Mouse (Mus musculus): Measurements from ENCODE around the gene Pcnp. TPM values are rescaled to one million over a fixed set of nuclear protein-coding genes. Genes with fewer than 3 reads are reported as not detected.
A peak's percentile ranks its signal among the peaks of the same experiment; 100 is the strongest.
"Not testable (repeated sequence)": the region's sequence is repeated elsewhere in the genome, so short reads cannot be mapped to it uniquely, and the experiment has no call there.

Pcnp gene
- polyA plus RNA-seq, 1 experiment = 6.3 TPM

GRCm38 (mm10) chr16:55972626-55973201 is 56.8 kb downstream of the Pcnp start:
- peaks cover 54% of the 10 kb centered on the region for H3K4me1 ChIP-seq (ENCODE audit: control insufficient read depth)
- no peaks in the 10 kb centered on the region for H3K27me3 ChIP-seq (ENCODE audit: control insufficient read depth)
- no peaks in the 10 kb centered on the region for H3K9me3 ChIP-seq (ENCODE audit: control insufficient read depth, low read length)
- peaks cover 61% of the 10 kb centered on the region for H3K36me3 ChIP-seq (ENCODE audit: control insufficient read depth)
- no peak for TF ChIP-seq GATA1 (IDR thresholded peaks at IDR 0.05; ENCODE audit: low read length)
- no peak for TF ChIP-seq TAL1 (IDR thresholded peaks at IDR 0.05; ENCODE audit: low read length)
- peak overlapping the region; percentile 90 for H3K4me3 ChIP-seq (replicated peaks)

DNA sequence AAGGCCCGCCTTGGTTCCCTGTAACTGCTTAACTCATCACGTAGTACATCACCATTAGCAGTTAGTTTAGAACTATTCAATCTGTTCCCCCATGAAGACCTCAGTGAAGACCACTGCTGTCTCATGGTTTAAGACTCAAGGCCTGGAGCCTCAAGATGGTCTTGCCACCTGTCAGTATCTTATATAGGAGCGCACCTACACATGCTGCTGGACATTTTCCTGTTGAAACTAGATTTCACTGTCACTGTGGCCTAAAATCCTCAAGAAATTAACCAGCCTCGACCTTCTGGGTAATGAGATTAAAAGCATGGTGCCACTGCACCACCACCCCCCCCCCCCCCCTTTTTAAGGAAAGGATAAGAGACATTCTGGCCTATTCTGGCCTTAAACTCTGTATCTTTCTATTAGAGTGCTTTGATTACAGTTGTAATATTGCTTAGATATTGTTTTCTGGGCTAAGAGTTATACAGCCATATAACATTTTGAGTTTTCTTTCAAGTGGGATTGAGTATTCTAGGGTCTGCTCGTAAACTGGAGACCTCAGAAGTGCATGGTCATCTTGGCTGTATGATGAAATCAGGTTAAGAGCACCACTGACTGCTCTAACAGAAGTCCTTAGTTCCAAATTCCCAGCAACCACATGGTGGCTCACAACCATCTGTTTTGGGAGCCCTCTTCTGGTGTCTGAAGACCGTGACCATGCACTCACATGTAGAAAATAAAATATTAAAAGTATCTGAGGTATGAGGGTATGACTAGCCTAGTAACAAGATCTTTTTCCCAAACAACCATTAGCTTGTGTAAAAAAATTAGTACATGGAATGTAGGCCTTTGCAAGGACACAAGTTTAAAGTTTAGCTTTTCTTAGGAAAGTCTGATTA is 57.6 kb downstream of the Pcnp start:
- TF ChIP-seq GATA1 (IDR thresholded peaks at IDR 0.05; ENCODE audit: low read length) (no peak), TAL1 (IDR thresholded peaks at IDR 0.05; ENCODE audit: low read length) (no peak)
- Histone ChIP-seq H3K9me3 (ENCODE audit: control insufficient read depth, low read length) (no peaks in the 10 kb centered on the region), H3K27me3 (ENCODE audit: control insufficient read depth) (no peaks in the 10 kb centered on the region), H3K4me3 (replicated peaks) (no peak overlapping the region), H3K4me1 (ENCODE audit: control insufficient read depth) (peaks cover 60% of the 10 kb centered on the region), H3K36me3 (ENCODE audit: control insufficient read depth) (peaks cover 66% of the 10 kb centered on the region)

DNA sequence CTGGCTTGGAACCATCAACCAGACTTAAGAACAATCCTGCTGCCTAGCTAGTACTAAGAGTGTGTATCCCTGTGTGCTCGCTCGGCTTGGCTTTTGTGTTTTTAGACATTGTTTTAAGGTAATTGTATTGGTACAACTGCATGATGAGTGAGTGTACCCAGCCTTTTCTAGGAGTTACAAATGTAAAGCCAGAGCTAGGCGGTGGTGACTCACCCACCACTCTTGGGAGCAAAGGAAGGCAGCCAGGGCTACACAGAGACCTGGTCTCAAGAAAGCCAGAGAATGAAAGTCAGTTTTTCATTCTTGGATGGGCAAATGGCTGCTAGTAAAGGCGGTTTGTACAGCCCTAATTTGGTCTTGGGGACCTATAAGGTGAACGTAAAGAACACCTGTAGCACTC is 59.1 kb downstream of the Pcnp start:
- TF ChIP-seq GATA1 (IDR thresholded peaks at IDR 0.05; ENCODE audit: low read length) (no peak), TAL1 (IDR thresholded peaks at IDR 0.05; ENCODE audit: low read length) (no peak)
- H3K36me3 ChIP-seq (ENCODE audit: control insufficient read depth) = peaks cover 57% of the 10 kb centered on the region
- H3K27me3 ChIP-seq (ENCODE audit: control insufficient read depth) = no peaks in the 10 kb centered on the region
- H3K4me3 ChIP-seq (replicated peaks) = no peak overlapping the region
- peaks cover 53% of the 10 kb centered on the region for H3K4me1 ChIP-seq (ENCODE audit: control insufficient read depth)
- no peaks in the 10 kb centered on the region for H3K9me3 ChIP-seq (ENCODE audit: control insufficient read depth, low read length)

GRCm38 (mm10) chr16:55969147-55969546 is 60.4 kb downstream of the Pcnp start:
- peaks cover 45% of the 10 kb centered on the region for H3K4me1 ChIP-seq (ENCODE audit: control insufficient read depth)
- H3K9me3 ChIP-seq (ENCODE audit: control insufficient read depth, low read length) = no peaks in the 10 kb centered on the region
- H3K4me3 ChIP-seq (replicated peaks) = no peak overlapping the region
- no peak for TF ChIP-seq TAL1 (IDR thresholded peaks at IDR 0.05; ENCODE audit: low read length)
- TF ChIP-seq GATA1 (IDR thresholded peaks at IDR 0.05; ENCODE audit: low read length) = no peak
- no peaks in the 10 kb centered on the region for H3K27me3 ChIP-seq (ENCODE audit: control insufficient read depth)
- H3K36me3 ChIP-seq (ENCODE audit: control insufficient read depth) = peaks cover 57% of the 10 kb centered on the region

DNA sequence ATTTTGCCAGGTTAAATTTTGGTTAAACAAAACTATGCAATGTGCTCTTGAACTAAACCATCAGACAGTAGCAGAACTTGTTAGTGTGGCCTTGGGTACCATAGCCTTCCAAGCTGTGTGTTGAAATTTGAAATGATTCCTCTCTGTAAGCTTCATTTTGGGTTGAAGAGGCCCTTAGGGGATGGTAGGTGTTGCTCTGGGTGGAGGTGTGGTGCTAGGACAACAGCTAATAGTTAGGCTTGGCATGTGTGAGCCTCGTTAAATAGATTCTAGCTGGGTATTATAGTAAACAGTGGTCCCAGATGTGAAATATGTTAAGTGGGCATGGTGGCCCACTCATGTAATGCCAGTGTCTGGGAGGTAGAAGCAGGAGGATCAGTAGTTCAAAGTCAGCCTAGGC is 62.3 kb downstream of the Pcnp start:
- H3K4me1 ChIP-seq (ENCODE audit: control insufficient read depth) = peaks cover 36% of the 10 kb centered on the region
- no peaks in the 10 kb centered on the region for H3K27me3 ChIP-seq (ENCODE audit: control insufficient read depth)
- peak overlapping the region; percentile 70 for H3K4me3 ChIP-seq (replicated peaks)
- no peaks in the 10 kb centered on the region for H3K9me3 ChIP-seq (ENCODE audit: control insufficient read depth, low read length)
- TF ChIP-seq TAL1 (IDR thresholded peaks at IDR 0.05; ENCODE audit: low read length) (no peak), GATA1 (IDR thresholded peaks at IDR 0.05; ENCODE audit: low read length) (no peak)
- H3K36me3 ChIP-seq (ENCODE audit: control insufficient read depth) = peaks cover 50% of the 10 kb centered on the region

DNA sequence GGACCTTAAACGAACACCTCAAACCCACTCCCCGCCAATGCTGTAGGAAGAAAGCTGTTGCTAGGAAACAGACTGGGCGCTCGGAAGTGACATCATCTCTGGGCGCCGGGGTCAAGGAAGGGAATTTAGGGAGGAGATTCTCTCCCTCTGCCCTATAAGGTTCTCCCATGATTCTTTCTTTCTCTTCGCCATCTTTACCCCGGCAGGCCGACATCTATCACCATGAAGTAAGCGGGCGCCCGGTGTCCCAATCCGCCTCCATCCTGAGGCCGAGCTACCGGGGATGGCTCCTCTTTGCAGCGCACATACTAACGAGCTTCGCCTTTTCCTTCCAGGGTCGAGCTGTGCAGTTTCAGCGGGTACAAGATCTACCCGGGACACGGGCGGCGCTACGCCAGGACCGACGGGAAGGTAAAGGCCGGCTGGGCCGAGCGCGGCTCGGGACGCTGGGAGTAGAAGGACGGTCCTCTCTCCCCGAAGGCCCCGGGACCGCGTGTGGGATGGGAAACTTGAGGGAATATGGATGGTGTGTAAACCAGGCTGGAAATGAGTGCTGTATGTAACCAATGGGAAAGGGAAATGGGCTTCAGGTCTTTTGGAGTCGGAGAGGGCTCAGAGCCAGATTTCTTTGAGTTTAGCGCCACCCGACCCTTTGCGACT is 63.2 kb downstream of the Pcnp start, which contains the start of gene Rpl24:
Gene Rpl24 (plus strand): TSS at position 64 of the 660 bp plus-strand sequence.
- H3K4me1 ChIP-seq (ENCODE audit: control insufficient read depth) = peaks cover 29% of the 10 kb centered on the region
- no peaks in the 10 kb centered on the region for H3K27me3 ChIP-seq (ENCODE audit: control insufficient read depth)
- TF ChIP-seq TAL1 (IDR thresholded peaks at IDR 0.05; ENCODE audit: low read length) (no peak), GATA1 (IDR thresholded peaks at IDR 0.05; ENCODE audit: low read length) (no peak)
- peaks cover 42% of the 10 kb centered on the region for H3K36me3 ChIP-seq (ENCODE audit: control insufficient read depth)
- no peaks in the 10 kb centered on the region for H3K9me3 ChIP-seq (ENCODE audit: control insufficient read depth, low read length)
- peak within 1 kb of the TSS; percentile 70 for H3K4me3 ChIP-seq (replicated peaks)

DNA sequence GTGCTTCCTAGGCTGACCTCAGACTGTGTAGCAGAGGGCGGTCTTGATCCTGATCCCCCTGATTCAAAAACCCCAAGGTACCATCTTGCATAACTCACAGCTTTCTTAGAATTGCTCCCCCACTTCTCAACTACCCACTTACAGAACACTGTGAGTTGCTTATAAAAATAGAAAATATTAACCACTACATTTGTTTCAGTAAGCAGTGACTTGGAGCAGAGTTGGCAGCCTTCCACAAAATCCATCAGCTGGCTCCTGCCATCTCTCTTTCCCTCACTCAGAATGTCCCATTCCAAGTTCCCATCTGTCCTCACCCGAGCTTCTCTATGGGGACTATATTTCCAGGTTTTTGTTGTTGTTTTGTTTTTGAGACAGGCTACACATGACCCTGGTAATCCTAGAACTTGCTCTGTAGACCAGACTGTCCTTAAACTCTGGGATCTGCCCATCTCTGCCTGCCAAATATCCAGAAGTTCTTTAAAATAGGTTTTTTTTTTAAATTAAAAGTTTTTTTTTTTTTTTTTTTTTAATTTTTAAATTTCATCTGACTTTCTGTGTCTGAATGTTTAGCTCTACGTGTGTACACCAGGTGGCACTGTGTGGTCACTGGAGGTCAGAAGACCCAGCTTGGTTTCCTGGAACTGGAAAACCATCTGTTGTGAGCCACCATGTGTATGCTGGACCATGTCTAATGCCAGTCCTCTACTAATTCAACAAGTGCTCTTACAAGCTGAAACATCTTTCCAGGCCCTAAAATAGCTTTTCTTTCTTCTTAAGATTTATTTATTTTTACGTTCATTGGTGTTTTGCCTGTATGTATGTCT is 65.2 kb downstream of the Pcnp start:
- no peak for TF ChIP-seq GATA1 (IDR thresholded peaks at IDR 0.05; ENCODE audit: low read length)
- Histone ChIP-seq H3K27me3 (ENCODE audit: control insufficient read depth) (no peaks in the 10 kb centered on the region), H3K9me3 (ENCODE audit: control insufficient read depth, low read length) (no peaks in the 10 kb centered on the region), H3K4me3 (replicated peaks) (no peak overlapping the region), H3K4me1 (ENCODE audit: control insufficient read depth) (peaks cover 20% of the 10 kb centered on the region), H3K36me3 (ENCODE audit: control insufficient read depth) (peaks cover 22% of the 10 kb centered on the region)

DNA sequence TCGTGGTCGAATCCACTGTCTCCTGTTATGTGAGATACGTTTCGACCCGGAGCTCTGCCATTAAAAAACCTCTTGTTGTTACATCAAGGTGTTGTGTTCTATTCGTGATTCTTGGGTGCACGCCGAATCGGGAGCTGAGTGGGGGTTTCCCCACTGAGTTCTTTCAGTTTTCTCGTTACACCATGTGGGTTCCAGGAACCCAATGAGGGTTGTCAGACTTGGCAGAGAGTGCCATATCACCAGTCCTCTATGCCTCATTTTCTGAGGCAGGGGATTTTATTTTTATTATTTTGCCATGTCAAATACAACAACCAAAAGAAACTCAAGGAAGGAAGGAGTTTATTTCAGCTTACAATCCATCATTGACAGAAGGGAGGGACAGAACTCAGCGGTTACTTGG is 66.5 kb downstream of the Pcnp start:
- H3K9me3 ChIP-seq (ENCODE audit: control insufficient read depth, low read length) = not testable (repeated sequence)

More for the DNA sequence above, 66.5 kb downstream of the Pcnp start:
- not testable (repeated sequence) for H3K27me3 ChIP-seq (ENCODE audit: control insufficient read depth); H3K4me3 ChIP-seq (replicated peaks)
- peaks cover 13% of the 10 kb centered on the region for H3K4me1 ChIP-seq (ENCODE audit: control insufficient read depth)
- peaks cover 10% of the 10 kb centered on the region for H3K36me3 ChIP-seq (ENCODE audit: control insufficient read depth)

Other genes with a start within 250 kb of the Pcnp start
- 0.04 and 0.09 TPM in 2 replicates for gene Nfkbiz, start 190.8 kb downstream of the Pcnp start, polyA plus RNA-seq (2012)
- gene Nxpe3, start 134.5 kb downstream of the Pcnp start, polyA plus RNA-seq (2012) = 0.03 TPM in 1 of 2 replicates, not detected in the other
- 0.25 and 0.26 TPM in 2 replicates for gene Cep97, start 94.9 kb downstream of the Pcnp start, polyA plus RNA-seq (2012)
- 15.4 and 21.4 TPM in 2 replicates for gene Rpl24, start 63.5 kb downstream of the Pcnp start, polyA plus RNA-seq (2012)
- gene Zbtb11, start 55.9 kb downstream of the Pcnp start, polyA plus RNA-seq (2012) = 0.14 and 0.22 TPM in 2 replicates
- 0.19 and 0.21 TPM in 2 replicates for gene Trmt10c, start 8.1 kb upstream of the Pcnp start, polyA plus RNA-seq (2012)
- gene Senp7, start 18.6 kb upstream of the Pcnp start, polyA plus RNA-seq (2012) = 1.0 and 2.8 TPM in 2 replicates
- 0.01 TPM in 1 of 2 replicates, not detected in the other for gene Impg2, start 174.6 kb upstream of the Pcnp start, polyA plus RNA-seq (2012)